Mouse (Mus musculus): ENCODE data around the gene Fhl3. TPM values are rescaled to one million over a fixed set of nuclear protein-coding genes. Genes with fewer than 3 reads are reported as not detected.
A peak's percentile ranks its signal among the peaks of the same experiment; 100 is the strongest.

Fhl3 gene
- total RNA-seq (2022) = 1 to 10 TPM; 1.4 to 3.1 (median 1.7) TPM

GRCm38 (mm10) chr4:124700248-124700971 is at the start of gene Fhl3:
TSS of gene Fhl3 (plus strand) at chr4:124700701.
- DNase-seq (ENCODE audit: low spot score in 2 of 2) = no peak

GRCm38 (mm10) chr4:124652886-124653285 is 47.6 kb upstream of the Fhl3 start:
- no peak for DNase-seq (ENCODE audit: low spot score in 2 of 2)

GRCm38 (mm10) chr4:124656518-124656853 is 44.0 kb upstream of the Fhl3 start, which contains the start of gene Pou3f1:
TSS of gene Pou3f1 (plus strand) at chr4:124656807.
- no peak for DNase-seq (ENCODE audit: low spot score in 2 of 2)

- DNase-seq (ENCODE audit: low spot score in 2 of 2) = peak; percentile 72 to 89
Measured at GRCm38 (mm10) chr4:124656854-124657650, 43.4 kb upstream of the Fhl3 start.

- DNase-seq (ENCODE audit: low spot score in 2 of 2) = no peak
Measured at GRCm38 (mm10) chr4:124657781-124658180, 42.7 kb upstream of the Fhl3 start.

GRCm38 (mm10) chr4:124658412-124658851 is 42.1 kb upstream of the Fhl3 start:
- DNase-seq (ENCODE audit: low spot score in 2 of 2) = no peak

- DNase-seq (ENCODE audit: low spot score in 2 of 2) = no peak
Measured at GRCm38 (mm10) chr4:124659251-124660217, 41.0 kb upstream of the Fhl3 start.

- no peak for DNase-seq (ENCODE audit: low spot score in 2 of 2)
Measured at GRCm38 (mm10) chr4:124660603-124661002, 39.9 kb upstream of the Fhl3 start.

- DNase-seq (ENCODE audit: low spot score in 2 of 2) = no peak
Measured at GRCm38 (mm10) chr4:124663034-124663433, 37.5 kb upstream of the Fhl3 start.

- no peak for DNase-seq (ENCODE audit: low spot score in 2 of 2)
Measured at GRCm38 (mm10) chr4:124664185-124664584, 36.3 kb upstream of the Fhl3 start.

GRCm38 (mm10) chr4:124664604-124665003 is 35.9 kb upstream of the Fhl3 start:
- no peak for DNase-seq (ENCODE audit: low spot score in 2 of 2)

- peak in 1 of 2 experiments; percentile 46 for DNase-seq (ENCODE audit: low spot score in 2 of 2)
Measured at GRCm38 (mm10) chr4:124667476-124668033, 32.9 kb upstream of the Fhl3 start.

GRCm38 (mm10) chr4:124668078-124668477 is 32.4 kb upstream of the Fhl3 start:
- no peak for DNase-seq (ENCODE audit: low spot score in 2 of 2)

- no peak for DNase-seq (ENCODE audit: low spot score in 2 of 2)
Measured at GRCm38 (mm10) chr4:124670232-124670631, 30.3 kb upstream of the Fhl3 start.

- no peak for DNase-seq (ENCODE audit: low spot score in 2 of 2)
Measured at GRCm38 (mm10) chr4:124671583-124671982, 28.9 kb upstream of the Fhl3 start.

GRCm38 (mm10) chr4:124672347-124673320 is 27.9 kb upstream of the Fhl3 start:
- no peak for DNase-seq (ENCODE audit: low spot score in 2 of 2)

GRCm38 (mm10) chr4:124674334-124675032 is 26.0 kb upstream of the Fhl3 start:
- no peak for DNase-seq (ENCODE audit: low spot score in 2 of 2)

GRCm38 (mm10) chr4:124675037-124675436 is 25.5 kb upstream of the Fhl3 start:
- peak in 1 of 2 experiments; percentile 66 for DNase-seq (ENCODE audit: low spot score in 2 of 2)

- DNase-seq (ENCODE audit: low spot score in 2 of 2) = no peak
Measured at GRCm38 (mm10) chr4:124675958-124676357, 24.5 kb upstream of the Fhl3 start.

Data from left cerebral cortex, adult 8-10 months (tissue).